Mouse (Mus musculus) erythroblast, embryonic 14.5 days (primary cell): ENCODE results near the gene Stard13.

ENCODE experiments used
- GATA1 ChIP-seq: IDR thresholded peaks from 2 replicates; pipeline ENCODE4 v1.6.1; 2012; ENCODE audit warnings: low read length, inconsistent platforms, mixed read lengths
- TAL1 ChIP-seq: IDR thresholded peaks from 3 replicates; pipeline ENCODE4 v1.6.1; 2012; ENCODE audit warnings: low read length, inconsistent platforms, mixed read lengths

DNA sequence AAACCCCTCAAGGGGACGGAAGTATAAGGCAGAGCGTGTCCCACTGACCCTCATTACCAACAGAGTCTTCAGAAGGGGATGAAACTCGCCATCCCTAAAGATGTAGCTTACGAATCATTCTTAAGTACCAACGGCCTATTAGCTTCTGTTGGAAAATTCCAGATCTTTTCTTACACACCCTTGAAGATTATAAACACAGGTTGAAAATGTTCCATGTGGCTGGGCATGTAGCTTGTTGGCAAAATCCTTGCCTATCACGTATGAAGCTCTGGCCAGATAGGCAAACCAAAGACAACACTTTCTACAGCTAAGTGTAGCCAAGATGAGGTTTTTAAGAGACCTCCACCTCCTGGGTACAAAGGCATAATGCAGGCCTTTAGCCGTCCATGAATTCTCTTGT is 124.7 kb downstream of the Stard13 start:
- TF ChIP-seq GATA1, result no peak
- no peak for TF ChIP-seq TAL1
